Mouse (Mus musculus) testis, adult 2 months (tissue): ENCODE results near the gene Terf2ip.

Experiments used
- CTCF ChIP-seq: fragments of 200-500 bp; IDR thresholded peaks from 2 replicates; pipeline ENCODE4 v1.5.1; 2012; ENCODE audit warnings: low read depth, mild to moderate bottlenecking, inconsistent platforms, low read length, moderate library complexity; ENCODE audit not compliant: control insufficient read depth, insufficient read depth, insufficient replicate concordance
- POLR2A ChIP-seq: fragments of 200-500 bp; IDR thresholded peaks from 2 replicates; pipeline ENCODE4 v1.6.1; 2012; ENCODE audit warnings: low read depth, mild to moderate bottlenecking, inconsistent platforms, low read length, moderate library complexity; ENCODE audit not compliant: control insufficient read depth

- TF ChIP-seq POLR2A = no peak
- TF ChIP-seq CTCF = peak; percentile 37; the same call in 1 of the 2 replicates
These were observed 23.4 kb downstream of the Terf2ip start for GRCm38 (mm10) chr8:112034603-112035002.
